Comparison of ENCODE assay signal across 7 mouse cellular contexts in genomic region chr2:174284807-174285457, GRCm38 (mm10). TPM values are rescaled to one million over a fixed set of nuclear protein-coding genes. Genes with fewer than 3 reads are reported as not detected.
DNase-seq lines count a peak whose midpoint lies in the region; ATAC-seq and TF ChIP-seq lines count a peak whose summit lies in the region.

No protein-coding gene starts in this region.

- WGBS in lung, embryonic 16.5 days, result 51% methylated on average over 58 of the region's 58 CpGs
- 55% methylated on average over 58 of the region's 58 CpGs for WGBS in forebrain, embryonic 13.5 days
- WGBS in liver, embryonic 12.5 days (ENCODE audit: insufficient replicate concordance), result 58% methylated on average over 58 of the region's 58 CpGs
- 48% methylated on average over 58 of the region's 58 CpGs for WGBS in stomach, postnatal 0 days

- peaks cover 54% of the 10 kb centered on the region for H3K36me3 ChIP-seq in lung, embryonic 16.5 days (ENCODE audit: control insufficient read depth, insufficient read depth, low read length)
- H3K36me3 ChIP-seq in forebrain, embryonic 13.5 days (ENCODE audit: poor library complexity, severe bottlenecking), result peaks cover 80% of the 10 kb centered on the region
- H3K36me3 ChIP-seq in liver, embryonic 12.5 days, result peaks cover 99% of the 10 kb centered on the region
- H3K36me3 ChIP-seq in stomach, postnatal 0 days (ENCODE audit: control insufficient read depth, insufficient read depth, low read length), result peaks cover 10% of the 10 kb centered on the region; the same call in 1 of the 2 replicates

- H3K9ac ChIP-seq in lung, embryonic 16.5 days (ENCODE audit: low read length), result 0 out of 2 replicates have a peak overlapping the region, but pooled peaks have one; percentile 7
- H3K9ac ChIP-seq in forebrain, embryonic 13.5 days, result no peak overlapping the region
- H3K9ac ChIP-seq in liver, embryonic 12.5 days, result no peak overlapping the region
- H3K9ac ChIP-seq in stomach, postnatal 0 days (ENCODE audit: low read length), result 0 out of 2 replicates have a peak overlapping the region, but pooled peaks have one; percentile 27

- peaks cover 43% of the 10 kb centered on the region for H3K27me3 ChIP-seq in lung, embryonic 16.5 days (ENCODE audit: control insufficient read depth, insufficient read depth, low read depth, low read length)
- peaks cover 62% of the 10 kb centered on the region for H3K27me3 ChIP-seq in forebrain, embryonic 13.5 days
- peaks cover 68% of the 10 kb centered on the region for H3K27me3 ChIP-seq in liver, embryonic 12.5 days (replicated peaks)
- H3K27me3 ChIP-seq in stomach, postnatal 0 days (ENCODE audit: control insufficient read depth, insufficient read depth, low read length), result no peaks in the 10 kb centered on the region

- no peak for TF ChIP-seq CTCF in stomach, postnatal 0 days (IDR thresholded peaks at IDR 0.05; ENCODE audit: low read depth)

- H3K9me3 ChIP-seq in lung, embryonic 16.5 days (ENCODE audit: control insufficient read depth, low read length), result peaks cover 34% of the 10 kb centered on the region
- peaks cover 28% of the 10 kb centered on the region for H3K9me3 ChIP-seq in forebrain, embryonic 13.5 days (replicated peaks)
- H3K9me3 ChIP-seq in liver, embryonic 12.5 days (replicated peaks), result peaks cover 29% of the 10 kb centered on the region
- 0 out of 2 replicates have a peak, but pooled peaks cover 7% of the 10 kb centered on the region for H3K9me3 ChIP-seq in stomach, postnatal 0 days (ENCODE audit: control insufficient read depth, low read length)

- no peak for DNase-seq in lung, postnatal 4 days
- DNase-seq in stomach, postnatal 0 days (ENCODE audit: low spot score), result no peak
- no peak for DNase-seq in spleen, postnatal 10 days (ENCODE audit: low spot score in 2 of 2)

- TF ChIP-seq EP300 in stomach, postnatal 0 days (optimal IDR thresholded peaks at IDR 0.05), result no peak

- ATAC-seq in lung, embryonic 16.5 days (ENCODE audit: low read depth), result peak; percentile 17; the same call in 1 of the 2 replicates
- no peak for ATAC-seq in forebrain, embryonic 13.5 days
- ATAC-seq in liver, embryonic 12.5 days, result no peak
- no peak for ATAC-seq in stomach, postnatal 0 days (ENCODE audit: low FRiP score, low TSS enrichment)
- ATAC-seq in megakaryocyte, adult 5-6 weeks (ENCODE audit: poor library complexity, severe bottlenecking), result no peak

- peak overlapping the region; percentile 37 for H3K4me3 ChIP-seq in lung, embryonic 16.5 days (ENCODE audit: low read length)
- peak overlapping the region; percentile 26 for H3K4me3 ChIP-seq in forebrain, embryonic 13.5 days
- H3K4me3 ChIP-seq in liver, embryonic 12.5 days, result peak overlapping the region; percentile 24
- H3K4me3 ChIP-seq in stomach, postnatal 0 days (ENCODE audit: low read depth, low read length), result peak overlapping the region; percentile 37

- H3K4me1 ChIP-seq in lung, embryonic 16.5 days (replicated peaks; ENCODE audit: control insufficient read depth, insufficient read depth, low read length), result no peaks in the 10 kb centered on the region
- peaks cover 29% of the 10 kb centered on the region; the same call in 1 of the 2 replicates for H3K4me1 ChIP-seq in forebrain, embryonic 13.5 days
- H3K4me1 ChIP-seq in liver, embryonic 12.5 days, result 0 out of 2 replicates have a peak, but pooled peaks cover 5% of the 10 kb centered on the region
- H3K4me1 ChIP-seq in stomach, postnatal 0 days (replicated peaks; ENCODE audit: control insufficient read depth, insufficient read depth), result no peaks in the 10 kb centered on the region

- no peak overlapping the region for H3K27ac ChIP-seq in lung, embryonic 16.5 days (ENCODE audit: low read length)
- H3K27ac ChIP-seq in forebrain, embryonic 13.5 days, result no peak overlapping the region
- no peak overlapping the region for H3K27ac ChIP-seq in liver, embryonic 12.5 days
- H3K27ac ChIP-seq in stomach, postnatal 0 days (replicated peaks), result no peak overlapping the region

- H3K4me2 ChIP-seq in lung, embryonic 16.5 days (ENCODE audit: low read depth, low read length), result peak overlapping the region; percentile 46
- H3K4me2 ChIP-seq in forebrain, embryonic 13.5 days, result peak overlapping the region; percentile 48
- H3K4me2 ChIP-seq in liver, embryonic 12.5 days, result peak overlapping the region; percentile 44
- H3K4me2 ChIP-seq in stomach, postnatal 0 days (replicated peaks; ENCODE audit: low read depth), result peak overlapping the region; percentile 46

RNA-seq across cellular contexts. Expression of gene Gnas, which starts 0.8 kb away (rescaled TPM):
- polyA plus RNA-seq in lung, embryonic 16.5 days (2015; fragmentation: Nextera tagmentation; extraction: Ambion mirVana), result 1,083 and 1,573 TPM in 2 replicates
- 976 and 1,086 TPM in 2 replicates for polyA plus RNA-seq in forebrain, embryonic 13.5 days (2015; fragmentation: Nextera tagmentation; extraction: Ambion mirVana)
- 565 and 587 TPM in 2 replicates for polyA plus RNA-seq in liver, embryonic 12.5 days (2016; fragmentation: Nextera tagmentation; extraction: Ambion mirVana)
- polyA plus RNA-seq in stomach, postnatal 0 days (2015; fragmentation: Nextera tagmentation; extraction: Ambion mirVana), result 890 and 920 TPM in 2 replicates
- 518 and 554 TPM in 2 replicates for total RNA-seq in megakaryocyte, adult 5-6 weeks (2015)
- total RNA-seq in megakaryocyte, adult 5-6 weeks (2017), result 238 and 262 TPM in 2 replicates

Comparison
In these comparisons a context has a peak if more than half of its experiments do, and no peak if none do; other contexts are left out.
1. H3K9ac ChIP-seq: peak in lung, embryonic 16.5 days (single experiment) and stomach, postnatal 0 days (single experiment); none in forebrain, embryonic 13.5 days (single experiment) and liver, embryonic 12.5 days (single experiment).
2. Peak in every context shown above with its lines, with median percentiles within 50 percentile points of each other: H3K4me2 ChIP-seq and H3K4me3 ChIP-seq.